Mouse (Mus musculus) heart, postnatal 0 days (tissue): ENCODE data around the gene Tmem72.

Experiments
- CTCF ChIP-seq: IDR thresholded peaks from 2 replicates; pipeline ENCODE4 v1.5.1; 2016; ENCODE audit warnings: antibody characterized with exemption, control low read depth, low read depth
- EP300 ChIP-seq: IDR thresholded peaks from 2 replicates; pipeline ENCODE4 v1.6.1; 2016; ENCODE audit warnings: antibody characterized with exemption, low read depth

GRCm38 (mm10) chr6:116629766-116630165 lies 86.9 kb downstream of the Tmem72 start:
- no peak for TF ChIP-seq CTCF
- TF ChIP-seq EP300 = no peak
